Mouse (Mus musculus) heart, postnatal 25 days (tissue): ENCODE measurements around the gene Ncstn. TPM values are rescaled to one million over a fixed set of nuclear protein-coding genes. Genes with fewer than 3 reads are reported as not detected.

Experiments
- DNase-seq: peaks from one replicate; pipeline ENCODE4 v3.0.0; 2022; ENCODE audit warnings: low spot score
- intact Hi-C: fragments of 180-260 bp; cut with DNase I; formaldehyde crosslinking; loops from one replicate; pipeline ENCODE4 v1.15.1; 2025
- total RNA-seq, 2 experiments: library from RNA; stranded (reverse); gene quantifications; 2 replicates each; pipeline ENCODE4 v1.2.3; 2021

Gene Ncstn
- total RNA-seq, 2 experiments from 2014 or later, result 42.8 to 44.4 TPM

DNA sequence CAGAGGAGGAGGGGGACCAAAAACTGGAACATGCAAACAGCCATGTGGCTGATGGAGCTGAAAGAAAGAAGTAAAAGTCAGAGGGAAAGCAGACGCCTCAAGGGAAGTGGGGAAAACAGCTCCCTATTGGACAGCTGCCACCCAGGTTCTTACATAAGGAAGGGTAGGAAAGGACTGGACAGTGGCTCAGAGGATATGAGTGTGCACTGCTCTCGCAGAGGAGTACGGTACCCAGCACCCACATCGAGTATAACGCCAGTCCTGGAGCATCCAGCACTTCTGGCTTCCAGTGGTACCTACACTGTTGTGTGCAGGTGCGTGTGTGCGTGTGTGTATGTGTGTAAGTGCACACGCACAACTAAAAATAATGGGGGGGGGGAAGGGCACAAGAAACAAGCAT is 36.2 kb downstream of the Ncstn start:
- DNase-seq, result no peak
- intact Hi-C loops, result loop anchor here (2.0 to 10.0 kb wide), 3 partner anchors 198 to 310 kb away; no protein-coding TSS in a partner anchor

DNA sequence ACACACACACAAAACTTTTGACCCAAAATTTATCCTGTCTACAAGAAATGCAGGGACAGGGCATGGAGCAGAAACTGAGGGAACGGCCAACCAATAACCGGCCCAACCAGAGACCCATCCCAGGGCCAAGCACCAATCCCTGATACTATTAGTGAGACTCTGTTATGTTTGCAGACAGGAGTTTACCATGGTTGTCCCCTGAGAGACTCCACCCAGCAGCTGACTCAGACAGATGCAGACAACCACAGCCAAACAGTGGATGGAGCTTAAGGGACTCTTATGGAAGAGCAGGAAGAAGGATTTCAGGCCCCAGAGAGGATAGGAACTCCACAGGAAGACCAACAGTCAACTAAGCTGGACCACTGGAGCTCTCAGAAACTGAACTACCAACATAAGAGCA is 52.7 kb downstream of the Ncstn start:
- DNase-seq, result no peak
- intact Hi-C loops, result no loop called here

DNA sequence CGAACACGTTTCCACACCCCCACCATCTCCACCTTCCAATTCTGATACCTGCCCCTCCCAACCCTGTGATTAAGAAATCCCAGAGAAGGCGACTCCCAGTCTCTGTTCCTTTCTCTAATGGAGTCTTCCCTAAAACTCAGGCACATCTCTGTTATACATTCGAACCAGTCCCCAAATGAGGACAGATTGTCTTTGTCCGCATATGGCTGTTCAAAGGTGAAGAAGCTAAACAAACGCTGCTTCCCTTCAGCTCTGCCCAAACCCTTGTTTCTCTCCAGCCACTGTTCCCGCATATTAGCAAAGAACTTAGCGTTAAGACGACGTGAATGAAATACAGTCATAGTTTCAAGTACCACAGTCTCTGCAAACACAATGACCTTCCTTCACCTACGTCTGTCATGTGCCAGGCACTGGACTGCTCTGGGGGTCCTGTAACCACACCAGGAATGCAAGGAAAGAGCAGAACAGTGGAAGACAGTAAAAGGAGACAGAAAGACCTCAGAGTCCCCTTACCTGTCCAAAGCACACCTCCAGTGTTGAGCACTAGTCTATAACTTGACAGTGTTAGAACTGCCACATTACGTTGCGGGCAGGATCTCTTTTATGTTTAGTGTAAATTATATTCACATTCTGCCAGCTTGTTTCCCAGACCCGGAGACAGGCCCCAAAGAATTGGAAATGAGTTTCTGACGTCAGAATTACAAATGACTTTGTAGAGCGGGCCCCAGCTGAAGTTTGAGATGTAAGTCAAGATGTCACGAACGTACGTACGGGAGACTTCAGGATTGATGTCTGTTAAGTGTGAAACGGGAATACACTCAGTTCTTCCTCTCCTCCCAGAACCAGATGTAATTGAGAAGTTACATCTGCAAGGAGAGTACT is 54.0 kb downstream of the Ncstn start, which contains the start of gene Vangl2:
Vangl2 (minus strand) TSS at position 51 of the 882 bp plus-strand sequence.
- intact Hi-C loops, result no loop called here
- no peak for DNase-seq

DNA sequence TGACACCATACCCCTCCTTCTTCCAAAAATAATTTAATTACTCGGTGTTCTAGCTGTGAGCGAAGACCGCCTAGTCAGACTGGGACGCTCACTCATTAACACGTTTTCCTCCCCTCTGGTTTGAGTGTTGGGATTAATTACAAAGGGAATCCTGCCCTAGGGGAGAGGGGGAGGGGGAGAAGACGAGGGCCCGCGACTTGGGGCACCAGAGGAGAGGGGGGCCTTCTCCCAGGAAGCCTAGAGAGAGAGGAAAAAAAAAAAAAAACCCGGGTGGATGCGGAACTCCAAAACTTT is 54.8 kb downstream of the Ncstn start:
- intact Hi-C loops, result no loop called here
- no peak for DNase-seq

GRCm38 (mm10) chr1:172027010-172027808 is 55.4 kb downstream of the Ncstn start:
- DNase-seq, result peak; percentile 66
- intact Hi-C loops, result no loop called here

GRCm38 (mm10) chr1:172026201-172026901 is 56.2 kb downstream of the Ncstn start:
- DNase-seq, result no peak
- intact Hi-C loops, result no loop called here

GRCm38 (mm10) chr1:172025201-172025904 is 57.2 kb downstream of the Ncstn start:
- intact Hi-C loops, result no loop called here

DNA sequence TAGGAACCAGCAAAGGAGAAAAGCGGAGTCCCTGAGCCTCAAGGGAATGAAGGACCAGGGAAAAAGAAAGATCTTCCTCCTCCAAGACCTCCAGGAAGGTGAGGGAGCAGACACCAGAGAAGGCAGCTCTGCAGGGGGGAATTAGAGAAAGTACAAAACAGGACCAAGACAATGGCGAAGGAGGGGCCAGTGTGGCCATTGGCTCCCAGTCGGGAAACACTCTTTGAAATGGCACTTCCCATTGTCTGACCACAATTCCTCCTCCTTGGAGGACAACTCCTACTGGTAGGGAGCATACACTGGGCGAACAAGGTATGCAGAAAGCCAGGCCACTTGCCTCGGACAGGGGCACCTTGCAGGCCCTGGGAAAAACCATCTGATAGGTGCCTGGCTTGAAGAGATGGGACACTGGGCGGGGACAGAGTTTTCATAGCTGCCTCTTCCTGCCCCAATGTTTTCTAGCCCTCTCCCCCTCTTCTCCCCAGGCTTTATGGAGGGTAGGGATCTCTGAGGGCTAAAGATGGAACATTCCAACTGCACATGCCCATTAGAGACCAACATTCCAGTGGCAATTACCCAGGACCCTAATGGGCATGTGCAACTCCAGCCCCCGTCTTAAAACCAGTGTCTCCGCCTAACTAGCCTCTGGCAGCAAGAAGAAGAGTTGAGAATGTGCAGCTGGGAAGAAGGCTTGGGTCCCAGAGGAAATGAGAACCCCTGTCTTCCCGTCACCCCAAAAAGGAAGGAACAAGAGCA is 58.3 kb downstream of the Ncstn start:
- intact Hi-C loops, result no loop called here
- DNase-seq, result no peak

More at GRCm38 (mm10) chr1:172025201-172025904, 57.2 kb downstream of the Ncstn start:
- DNase-seq, result no peak

DNA sequence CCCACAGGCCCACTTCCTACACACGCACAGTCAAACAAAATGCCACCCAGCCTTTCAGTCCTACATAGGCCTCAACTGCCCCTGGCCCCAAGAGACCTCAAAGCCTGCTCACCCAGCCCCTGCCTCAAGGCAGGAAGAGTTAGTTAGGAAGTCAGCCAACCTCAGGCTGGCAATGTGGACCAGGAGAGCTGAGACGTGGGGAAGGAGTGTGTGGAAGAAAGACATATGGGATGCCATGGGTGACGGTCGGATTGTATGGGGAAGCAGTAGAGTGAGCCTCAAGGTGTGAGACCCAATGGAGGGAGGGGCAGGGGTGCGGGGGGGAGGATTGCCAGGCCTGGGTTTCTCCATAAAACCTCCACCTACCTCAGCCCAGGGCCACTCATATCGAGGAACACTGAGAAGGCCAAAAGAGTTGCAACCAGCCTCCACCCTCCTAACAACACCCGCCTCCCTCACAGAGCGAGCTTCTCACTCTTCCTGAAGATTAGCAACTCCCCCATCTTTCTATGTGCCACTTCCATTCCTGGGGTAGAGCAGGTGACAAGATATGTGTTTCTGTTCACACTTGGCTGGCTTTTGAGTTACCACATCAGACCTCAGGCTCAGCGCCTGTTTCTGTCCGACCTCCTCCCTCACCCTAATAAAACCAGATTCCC is 62.6 kb downstream of the Ncstn start:
- intact Hi-C loops, result no loop called here
- DNase-seq, result no peak

- no peak for DNase-seq
- intact Hi-C loops, result no loop called here
These were observed 63.3 kb downstream of the Ncstn start for GRCm38 (mm10) chr1:172019339-172019738.

DNA sequence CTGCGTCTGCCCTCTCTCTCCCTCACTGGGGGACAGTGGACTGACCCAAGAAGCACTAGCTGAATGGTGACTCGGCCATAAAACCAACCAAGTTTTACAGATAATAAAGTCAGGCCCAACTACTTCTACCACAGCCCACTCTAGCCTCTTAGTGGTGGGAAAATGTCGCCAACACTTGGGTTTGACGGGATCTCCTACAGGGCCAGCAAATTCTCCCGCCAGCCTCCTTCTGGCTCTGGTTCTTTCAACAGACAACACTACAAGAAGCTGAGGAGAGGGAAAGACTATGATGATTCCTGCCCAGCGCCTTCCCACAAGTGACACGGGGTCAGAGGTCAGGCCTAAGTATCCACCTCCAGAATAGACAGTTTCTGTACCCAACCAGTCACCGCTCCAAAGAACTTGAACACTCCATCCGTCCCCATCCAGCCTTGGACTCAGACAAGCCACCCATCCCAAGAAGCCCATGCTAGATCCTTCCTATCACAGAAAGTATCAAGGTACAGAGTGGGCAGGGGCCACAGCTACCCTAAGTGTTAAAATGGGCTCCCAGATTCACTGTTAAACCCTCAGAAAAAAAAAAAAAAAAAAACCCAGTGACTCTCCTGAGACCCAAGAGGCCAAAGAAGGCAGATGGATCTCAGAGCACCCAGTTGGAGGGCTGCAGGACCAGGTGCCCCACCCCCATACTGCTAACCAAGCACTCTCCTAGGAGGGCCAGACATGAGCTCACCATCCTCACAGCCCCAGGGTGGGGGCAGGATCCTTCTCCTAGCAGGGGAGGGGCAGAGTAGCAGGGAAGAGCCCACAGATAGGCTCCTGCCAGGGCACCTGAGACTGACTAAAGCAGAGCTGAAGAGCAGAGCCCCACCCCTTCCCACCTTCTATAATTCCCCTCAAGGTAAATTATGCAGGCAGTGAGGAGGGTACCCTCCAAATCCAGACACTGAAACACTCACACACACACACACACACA is 64.0 kb downstream of the Ncstn start:
- DNase-seq, result no peak
- intact Hi-C loops, result no loop called here

DNA sequence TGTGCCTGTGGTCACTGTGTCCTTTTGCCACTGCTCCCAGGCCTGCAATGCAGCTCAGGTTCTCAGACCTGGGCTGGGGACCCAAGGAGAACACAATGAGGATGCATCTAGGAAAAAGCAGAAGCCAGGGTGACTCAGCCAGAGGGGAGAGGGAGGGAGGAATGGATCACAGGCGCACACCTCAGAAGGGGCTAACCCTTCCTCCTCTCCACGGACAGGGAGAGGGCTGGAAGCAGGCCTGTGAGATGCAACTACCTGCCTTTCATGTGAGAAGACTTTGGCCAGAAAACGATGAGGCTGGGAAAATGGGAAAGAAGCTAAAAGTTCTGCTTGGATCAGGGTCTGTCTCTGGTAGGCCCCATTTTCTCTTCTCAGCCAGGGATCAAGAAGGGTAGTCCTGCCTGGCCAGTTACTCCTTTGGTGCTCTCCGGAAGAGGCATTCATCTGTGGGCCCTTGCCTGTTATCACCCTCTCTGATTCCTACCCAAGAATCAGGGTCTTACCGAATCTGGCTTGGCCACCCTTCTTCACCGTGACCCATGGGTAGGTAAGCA is 65.0 kb downstream of the Ncstn start:
- intact Hi-C loops, result no loop called here

GRCm38 (mm10) chr1:172016660-172017516 is 65.7 kb downstream of the Ncstn start:
- intact Hi-C loops, result no loop called here
- no peak for DNase-seq

More for the DNA sequence above, 65.0 kb downstream of the Ncstn start:
- no peak for DNase-seq

DNA sequence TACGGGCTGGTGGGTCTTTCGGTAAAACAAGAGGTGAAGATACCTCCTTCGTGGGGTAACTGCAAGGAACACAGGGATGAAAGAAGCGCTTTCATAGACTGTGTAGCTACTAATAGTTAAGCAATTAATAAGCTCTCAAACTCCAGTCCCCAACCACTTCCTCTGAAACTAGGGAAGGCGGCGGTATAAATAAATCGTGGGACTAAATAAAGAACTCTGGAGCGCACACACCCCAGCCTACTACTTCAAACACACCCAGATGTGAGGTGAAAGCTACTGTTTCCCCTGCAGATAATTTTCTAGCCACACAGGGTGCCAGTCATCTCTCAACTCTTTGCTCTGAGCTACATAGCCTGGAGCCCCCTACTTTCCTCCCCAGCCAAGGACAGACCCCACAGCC is 66.6 kb downstream of the Ncstn start:
- DNase-seq, result no peak
- intact Hi-C loops, result no loop called here
